Mouse (Mus musculus) bone marrow, adult 2 months (tissue): Measurements from ENCODE around the gene Anapc2.

Source experiments
- CTCF ChIP-seq: fragments of 200-500 bp; IDR thresholded peaks from 2 replicates; pipeline ENCODE4 v1.5.1; 2011; ENCODE audit warnings: low read length, control low read depth; ENCODE audit not compliant: control insufficient read depth, insufficient read depth
- POLR2A ChIP-seq: fragments of 200-500 bp; IDR thresholded peaks from 2 replicates; pipeline ENCODE4 v1.6.1; 2011; ENCODE audit warnings: low read depth, mild to moderate bottlenecking, control low read depth, low read length, borderline replicate concordance; ENCODE audit not compliant: control insufficient read depth

DNA sequence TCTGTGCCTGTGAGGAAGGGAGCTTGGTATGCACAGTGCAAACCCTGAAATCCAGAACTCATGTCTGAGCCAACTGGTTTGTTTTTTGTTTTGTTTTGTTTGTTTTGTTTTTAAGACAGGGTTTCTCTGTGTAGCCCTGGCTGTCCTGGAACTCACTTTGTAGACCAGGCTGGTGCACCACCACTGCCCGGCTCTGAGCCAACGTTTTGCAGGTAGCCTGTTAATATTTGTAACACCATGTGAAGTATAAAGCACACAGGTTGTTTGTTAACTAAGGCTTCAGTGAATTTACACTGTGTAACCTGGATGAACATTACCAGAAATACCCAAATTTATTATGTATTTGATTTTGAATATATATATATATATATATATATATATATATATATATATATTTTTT is 53.8 kb downstream of the Anapc2 start:
- TF ChIP-seq CTCF: no peak
- no peak for TF ChIP-seq POLR2A
